Mouse (Mus musculus) heart, adult 2 months (tissue): Measurements from ENCODE around the gene Tmem123.

Experiments used
- CTCF ChIP-seq: fragments of 200-600 bp; IDR thresholded peaks from 2 replicates; pipeline ENCODE4 v1.8.1; 2022; ENCODE audit warnings: antibody characterized with exemption, mild to moderate bottlenecking, moderate library complexity
- EP300 ChIP-seq: fragments of 200-500 bp; IDR thresholded peaks from 2 replicates; pipeline ENCODE4 v1.6.1; 2011; ENCODE audit warnings: low read depth, low read length, control low read depth; ENCODE audit not compliant: insufficient read depth
- POLR2A ChIP-seq: fragments of 200-500 bp; IDR thresholded peaks from 2 replicates; pipeline ENCODE4 v1.6.1; 2011; ENCODE audit warnings: mild to moderate bottlenecking, low read depth, low read length, control low read depth; ENCODE audit not compliant: insufficient read depth

- no peak for TF ChIP-seq POLR2A
- no peak for TF ChIP-seq CTCF
- no peak for TF ChIP-seq EP300
Observed at GRCm38 (mm10) chr9:7784615-7785012, 20.8 kb downstream of the Tmem123 start.
